Mouse (Mus musculus): Measurements from ENCODE around the gene Ikzf4.

Ikzf4 gene

DNA sequence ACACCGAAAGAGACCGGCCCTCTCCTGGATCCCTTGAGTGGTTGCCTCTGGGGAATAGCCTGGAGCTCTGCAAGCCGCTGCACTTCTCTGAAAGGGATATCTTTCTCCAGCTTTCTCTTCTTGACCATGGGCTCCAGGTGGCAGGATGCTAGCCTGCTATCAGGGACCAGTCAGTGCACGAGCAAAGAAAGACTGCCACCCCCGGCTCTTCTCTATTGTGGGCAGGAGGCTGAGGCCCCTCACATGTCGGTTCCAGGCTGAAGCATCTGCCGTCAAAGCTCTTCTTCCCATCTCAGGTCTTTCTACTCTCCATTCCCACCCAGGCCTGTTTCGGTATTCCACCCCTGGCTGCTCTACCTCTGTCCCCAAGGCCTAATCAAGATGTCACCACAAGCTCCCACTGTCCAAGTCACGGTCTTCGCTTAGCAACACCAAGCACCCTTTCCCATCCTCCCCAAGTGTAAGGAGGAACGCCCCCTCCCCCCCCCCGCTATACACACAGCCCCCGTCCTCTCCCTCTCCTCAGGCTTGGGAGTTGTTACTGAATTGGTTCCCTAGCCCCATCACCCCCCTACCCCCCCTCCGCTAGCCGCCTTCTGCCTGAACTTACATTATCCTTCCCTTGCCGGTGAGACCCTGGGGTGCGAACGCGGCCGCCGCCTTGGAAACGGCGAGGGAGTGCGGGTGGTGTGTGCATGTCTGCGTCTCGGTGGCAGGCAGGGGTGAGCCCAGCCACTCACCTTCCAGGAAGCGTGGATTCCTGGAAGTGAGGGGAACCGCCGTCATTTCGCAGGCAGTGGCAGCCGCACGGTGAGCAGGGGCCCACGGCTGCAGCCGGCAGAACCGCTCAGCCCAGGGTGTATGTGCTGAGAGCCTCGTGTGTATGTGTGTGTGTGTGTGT, at the start of gene Ikzf4:
Gene Ikzf4 (minus strand): TSS at position 881 of the 901 bp plus-strand sequence.
- peak; percentile 66 for DNase-seq (ENCODE audit: extremely low spot score, low spot score)

DNA sequence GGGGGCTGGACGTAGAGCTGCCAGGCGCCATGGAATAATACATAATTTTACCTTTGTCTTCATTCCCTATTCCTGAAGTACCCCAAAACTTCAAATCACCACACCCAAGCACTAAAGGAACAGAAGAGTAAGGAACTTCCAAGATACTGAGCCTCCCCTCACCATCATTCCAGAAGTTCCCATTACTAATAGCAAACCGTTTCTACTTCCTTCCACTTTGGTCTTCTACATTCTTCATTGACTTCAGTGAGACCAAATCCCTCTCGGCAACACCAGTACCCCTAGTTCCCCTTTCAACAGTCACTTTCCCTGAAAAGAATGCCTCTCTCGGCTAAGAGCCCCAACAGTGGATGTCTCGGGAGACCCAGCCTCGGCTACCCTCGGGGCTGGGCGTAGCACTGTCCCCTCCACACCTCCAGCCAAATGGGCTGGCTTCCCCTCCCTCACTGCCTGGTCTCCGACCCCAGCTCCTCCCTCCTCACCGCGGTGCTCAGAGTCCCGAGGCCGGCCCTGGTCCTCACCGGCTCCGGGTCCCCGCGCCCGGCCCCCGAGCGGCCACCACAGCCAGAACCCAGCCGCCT, 49.7 kb upstream of the Ikzf4 start:
- DNase-seq (ENCODE audit: extremely low spot score, low spot score): no peak

DNA sequence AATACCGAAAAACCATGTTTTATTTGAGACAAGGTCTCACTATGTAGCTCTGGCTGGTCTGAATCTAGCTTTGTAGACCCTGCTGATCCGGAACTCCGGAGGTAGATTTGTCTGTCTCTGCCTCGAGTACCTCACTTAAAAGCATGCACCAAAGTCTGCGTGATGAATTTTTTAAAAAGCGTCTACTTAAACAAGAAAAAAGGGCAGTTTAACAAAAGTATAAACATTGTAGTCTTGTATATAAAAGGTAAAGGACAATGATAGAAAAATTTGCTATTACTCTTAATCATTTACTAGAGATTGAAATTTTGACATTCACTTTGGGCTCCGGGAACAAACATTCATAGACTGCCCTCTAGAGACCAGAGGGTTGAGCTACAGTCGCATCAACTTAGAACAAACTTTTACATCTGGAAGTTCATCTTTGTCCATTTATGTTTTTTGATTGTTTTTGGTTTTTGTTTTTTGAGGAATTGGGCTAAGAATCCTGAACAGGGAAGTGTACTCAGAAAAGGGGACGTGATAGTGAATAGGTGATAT, 28.7 kb upstream of the Ikzf4 start:
- DNase-seq (ENCODE audit: extremely low spot score, low spot score): no peak

DNA sequence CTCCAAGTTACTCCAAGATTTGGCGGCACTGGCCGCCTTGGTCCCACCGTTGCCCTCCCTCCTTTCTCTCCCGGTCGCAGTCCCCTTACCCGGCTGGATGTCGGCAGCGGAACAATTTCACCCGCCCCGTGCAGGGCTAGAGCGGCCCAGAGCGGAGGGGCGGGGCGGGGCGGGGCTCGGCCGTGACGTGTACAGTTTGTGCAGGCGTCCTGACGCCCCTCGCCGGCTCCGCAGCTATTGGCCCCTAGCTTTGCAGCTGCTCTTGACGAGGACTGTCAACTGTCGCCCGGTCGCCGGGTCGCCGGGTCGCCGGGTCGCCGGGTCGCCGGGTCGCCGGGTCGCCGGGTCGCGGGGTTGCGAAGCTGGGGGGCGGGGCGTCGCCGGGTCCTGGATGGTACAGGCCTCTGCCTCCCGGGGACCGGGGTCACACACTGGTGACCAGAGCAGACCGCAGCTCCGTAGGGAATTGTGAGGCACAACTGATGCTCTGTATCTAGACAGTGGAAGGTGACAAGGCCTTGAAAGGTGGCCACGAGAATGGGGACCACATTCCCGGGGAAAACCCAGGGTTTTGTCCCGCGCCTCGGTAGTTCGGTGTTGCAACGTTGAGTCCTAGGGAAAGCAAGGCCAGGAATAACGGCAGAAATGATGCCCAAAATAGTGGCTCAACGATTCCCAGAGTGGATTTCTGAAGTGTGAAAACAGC, 28.1 kb upstream of the Ikzf4 start, which contains the start of gene Suox:
Gene Suox (minus strand): TSS at position 311 of the 706 bp plus-strand sequence.
- peak; percentile 93 for DNase-seq (ENCODE audit: extremely low spot score, low spot score)

DNA sequence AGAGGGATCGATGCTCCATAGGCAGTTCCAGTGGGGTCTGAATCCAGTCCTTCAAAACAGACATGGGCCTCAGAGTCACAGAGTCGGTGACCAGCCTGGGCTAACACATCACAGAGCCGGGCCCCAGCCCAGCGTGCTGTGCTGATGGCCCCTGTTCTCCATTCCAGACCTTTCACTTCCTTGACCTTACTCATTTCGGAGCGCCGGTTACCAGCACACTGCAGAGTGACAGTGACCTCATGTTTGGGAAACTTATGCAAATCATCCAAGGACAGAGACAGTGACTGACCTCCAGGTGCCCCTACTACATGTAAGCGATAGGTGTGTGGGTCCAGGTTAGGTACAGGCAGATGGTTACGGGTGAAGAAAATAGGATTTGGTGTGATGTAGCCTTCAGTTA, 25.4 kb upstream of the Ikzf4 start:
- no peak for DNase-seq (ENCODE audit: extremely low spot score, low spot score)

DNA sequence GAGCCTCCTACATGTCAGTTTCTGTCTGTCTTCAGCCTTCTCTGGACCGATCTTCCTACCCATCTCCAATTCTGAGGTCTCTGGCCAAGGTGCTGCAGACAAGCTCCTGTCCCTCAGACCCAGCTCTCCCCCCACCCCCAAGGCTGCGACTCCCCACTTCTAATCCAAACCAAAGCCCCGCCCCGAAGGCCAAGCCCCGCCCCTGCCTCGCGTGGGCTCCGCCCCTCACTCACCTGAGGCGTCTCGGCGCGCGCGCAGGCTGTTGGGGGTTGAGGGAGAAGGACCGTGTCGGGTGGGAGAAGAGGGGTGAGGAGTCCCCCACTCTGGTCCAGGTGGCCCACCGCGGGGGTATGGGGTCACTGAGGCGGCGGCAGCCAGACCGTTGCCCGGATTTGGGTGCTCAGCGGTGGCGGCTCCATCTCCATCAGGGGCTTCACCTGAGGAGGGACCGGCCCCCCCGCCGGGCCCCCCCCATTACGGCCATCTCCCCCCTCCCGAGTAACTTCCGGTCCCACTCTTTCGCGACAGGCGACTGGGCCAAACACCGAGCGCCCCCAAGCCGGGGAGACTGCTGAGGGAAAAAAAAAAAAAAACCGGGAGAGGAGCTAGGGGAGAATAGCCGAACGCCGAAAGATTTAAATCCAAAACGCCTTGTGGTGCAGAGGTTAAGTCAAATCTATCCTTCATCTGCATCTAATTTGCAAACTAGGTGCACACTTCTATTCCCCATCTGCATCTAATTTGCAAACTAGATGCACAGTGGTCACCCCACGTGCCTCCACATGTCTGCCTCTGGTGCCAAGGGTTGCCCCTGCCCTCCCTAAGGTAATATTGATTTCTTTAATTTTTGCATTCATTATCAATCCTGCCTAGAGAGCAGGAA, 23.2 kb upstream of the Ikzf4 start:
- DNase-seq (ENCODE audit: extremely low spot score, low spot score): peak; percentile 65

DNA sequence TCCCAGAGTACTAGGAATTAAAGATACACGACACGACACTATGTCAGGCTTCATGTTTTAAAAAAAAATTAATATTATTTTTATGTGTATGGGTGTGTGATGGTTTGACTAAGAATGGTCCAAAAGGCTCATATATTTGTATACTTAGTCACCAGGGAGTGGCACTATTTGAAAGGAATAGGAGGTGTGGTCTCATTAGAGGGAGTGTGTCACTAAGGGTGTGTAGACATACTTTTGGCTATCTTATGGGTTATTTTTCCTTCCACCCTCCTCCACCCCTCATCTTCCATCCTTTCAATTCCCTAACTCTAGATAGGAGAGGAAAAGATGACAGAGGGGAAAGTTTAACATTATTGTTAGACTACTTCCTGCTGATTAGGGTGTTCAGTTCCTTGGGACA, 20.0 kb upstream of the Ikzf4 start:
- DNase-seq (ENCODE audit: extremely low spot score, low spot score): no peak

DNA sequence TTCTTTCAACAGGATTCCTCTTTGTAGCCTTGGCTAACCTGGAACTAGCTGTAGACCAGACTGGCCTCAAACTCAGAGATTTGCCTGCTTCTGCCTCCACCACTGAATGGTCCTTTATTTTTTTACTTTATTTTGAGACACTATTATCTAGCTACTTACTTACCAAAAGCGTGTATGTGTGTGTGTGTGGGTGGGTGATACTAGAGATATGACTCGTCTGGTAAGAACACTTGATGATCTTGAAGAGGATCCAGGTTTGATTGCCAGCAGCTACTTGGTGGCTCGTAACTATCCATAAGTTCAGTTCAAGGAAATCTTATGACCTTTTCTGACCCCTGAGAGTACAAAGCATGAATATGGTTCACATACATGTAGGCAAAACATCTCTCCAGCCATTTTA, 19.5 kb upstream of the Ikzf4 start:
- DNase-seq (ENCODE audit: extremely low spot score, low spot score): no peak

DNA sequence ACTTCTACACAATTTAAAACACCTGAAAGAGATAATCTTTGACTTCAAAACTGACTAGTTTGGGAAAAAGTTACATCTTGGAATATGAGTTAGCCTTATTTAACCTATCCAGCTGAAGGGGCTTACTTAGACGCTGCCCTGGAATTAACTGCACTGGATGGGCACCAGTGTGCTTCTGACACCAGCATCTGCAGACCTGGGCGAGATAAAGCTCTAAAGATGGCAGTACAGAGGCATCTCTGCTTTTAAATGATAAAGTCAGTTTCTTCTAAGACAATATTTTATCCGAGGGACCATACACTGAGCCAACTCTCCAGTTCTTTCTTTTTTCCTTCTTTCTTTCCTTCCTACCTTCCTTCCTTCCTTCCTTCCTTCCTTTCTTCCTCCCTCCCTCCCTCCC, 19.0 kb upstream of the Ikzf4 start:
- no peak for DNase-seq (ENCODE audit: extremely low spot score, low spot score)

DNA sequence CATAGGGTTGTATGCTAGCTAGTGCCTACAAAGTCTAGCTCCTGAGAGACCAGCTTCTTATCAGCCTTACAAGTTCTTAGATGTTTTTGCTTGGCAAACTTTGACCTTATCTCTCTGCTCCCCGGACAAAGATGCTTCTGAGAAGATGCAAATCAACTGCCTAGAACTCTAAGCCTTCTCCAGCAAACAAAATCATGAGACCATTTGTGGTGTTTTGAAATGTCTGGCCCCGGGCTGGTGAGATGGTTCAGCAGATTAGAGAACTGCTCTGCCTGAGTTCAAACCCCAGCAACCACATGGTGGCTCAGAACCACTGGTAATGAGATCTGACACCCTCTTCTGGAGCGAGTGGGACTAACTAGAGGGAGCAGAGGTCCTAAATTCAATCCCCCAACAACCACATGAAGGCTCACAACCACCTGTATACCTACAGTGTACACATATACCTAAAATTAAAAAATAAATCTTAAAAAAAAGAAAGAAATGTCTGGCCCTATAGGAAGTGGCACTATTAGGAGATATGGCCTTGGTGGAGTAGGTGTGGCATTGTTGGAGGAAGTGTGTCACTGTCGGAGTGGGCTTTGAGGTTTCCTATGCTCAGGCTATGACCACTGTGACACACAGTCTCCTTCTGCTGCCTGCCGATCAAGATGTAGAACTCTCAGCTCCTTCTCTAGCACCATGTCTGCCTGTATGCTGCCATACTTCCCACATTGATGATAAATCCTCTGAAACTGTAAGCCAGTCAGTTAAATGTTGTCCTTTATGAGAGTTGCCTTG, 17.8 kb upstream of the Ikzf4 start:
- no peak for DNase-seq (ENCODE audit: extremely low spot score, low spot score)

DNA sequence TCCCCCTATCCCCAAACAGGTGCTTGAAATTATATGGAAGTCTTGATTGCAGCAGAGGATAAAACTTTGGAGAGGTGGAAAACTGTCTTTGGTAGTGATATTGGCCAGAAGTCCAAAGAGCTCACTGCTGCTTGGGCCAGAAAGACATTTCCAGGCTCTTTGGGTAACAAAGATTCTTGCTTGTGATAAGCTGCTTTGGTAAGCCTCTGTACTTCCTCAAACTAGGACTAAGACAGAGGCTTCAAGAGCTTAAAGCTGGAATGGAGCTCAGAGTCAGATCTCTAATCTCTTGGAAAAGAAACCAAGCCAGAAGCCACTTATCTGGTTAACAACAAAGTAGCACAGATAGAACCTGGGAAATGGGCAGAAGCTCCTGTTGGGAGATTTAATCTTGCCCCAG, 16.7 kb upstream of the Ikzf4 start:
- DNase-seq (ENCODE audit: extremely low spot score, low spot score): no peak

DNA sequence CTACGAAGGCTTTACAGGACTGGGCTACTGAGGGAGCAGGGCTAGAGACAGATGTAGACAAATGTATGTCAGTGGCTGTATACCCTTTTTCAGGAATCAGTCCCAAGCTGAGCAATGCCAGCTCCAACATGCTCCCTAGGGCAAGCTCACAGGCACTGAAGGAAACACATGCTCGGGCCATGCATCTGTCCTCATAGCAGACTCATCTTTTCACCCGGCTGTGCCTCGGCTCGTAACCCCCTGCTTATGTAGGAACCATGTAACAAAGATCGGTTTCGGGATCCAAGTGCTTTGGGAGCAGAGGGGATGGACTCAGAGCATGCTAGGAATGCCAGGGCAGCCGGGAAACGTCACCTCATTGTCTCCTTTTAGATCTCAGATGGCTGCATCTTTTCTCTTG, 13.7 kb upstream of the Ikzf4 start:
- no peak for DNase-seq (ENCODE audit: extremely low spot score, low spot score)

DNA sequence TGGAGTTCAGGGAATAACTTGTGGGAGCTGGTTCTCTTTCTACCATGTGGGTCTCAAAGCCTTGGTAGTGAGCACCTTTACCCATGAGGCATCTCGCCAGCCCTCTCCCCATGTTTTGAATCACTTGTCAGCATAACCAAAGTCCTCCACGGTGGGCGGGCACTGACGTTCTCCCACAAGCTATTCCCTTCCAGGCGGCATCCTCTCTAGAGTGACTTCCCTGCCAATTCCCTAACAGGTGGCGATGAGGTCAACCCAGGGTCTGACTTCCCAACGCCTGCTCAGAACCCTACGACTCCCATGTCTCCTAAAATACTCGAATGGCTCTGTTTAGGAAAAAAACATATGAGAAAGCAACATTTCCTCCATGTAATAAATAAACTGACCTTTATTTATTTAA, 12.1 kb upstream of the Ikzf4 start:
- DNase-seq (ENCODE audit: extremely low spot score, low spot score): no peak

DNA sequence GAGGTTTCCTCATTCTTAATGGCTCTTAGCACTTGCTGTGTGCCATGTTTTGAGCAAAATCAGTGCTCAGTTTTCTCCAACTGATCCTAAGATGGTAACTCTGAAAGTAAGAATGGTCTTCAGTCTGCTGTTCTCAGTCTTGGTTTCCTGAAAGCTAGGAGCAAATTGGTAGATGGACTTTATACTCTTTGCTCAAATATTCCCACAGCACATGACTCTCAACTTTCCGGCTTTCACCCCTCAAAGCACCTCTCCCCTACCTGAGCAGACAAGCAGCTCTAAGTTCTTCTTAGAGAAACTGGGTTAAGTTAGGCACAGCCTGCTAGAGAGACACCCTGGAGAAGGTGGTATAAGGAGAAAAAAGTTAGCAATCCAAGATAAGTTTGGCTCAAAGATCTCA, 10.9 kb upstream of the Ikzf4 start:
- DNase-seq (ENCODE audit: extremely low spot score, low spot score): no peak

DNA sequence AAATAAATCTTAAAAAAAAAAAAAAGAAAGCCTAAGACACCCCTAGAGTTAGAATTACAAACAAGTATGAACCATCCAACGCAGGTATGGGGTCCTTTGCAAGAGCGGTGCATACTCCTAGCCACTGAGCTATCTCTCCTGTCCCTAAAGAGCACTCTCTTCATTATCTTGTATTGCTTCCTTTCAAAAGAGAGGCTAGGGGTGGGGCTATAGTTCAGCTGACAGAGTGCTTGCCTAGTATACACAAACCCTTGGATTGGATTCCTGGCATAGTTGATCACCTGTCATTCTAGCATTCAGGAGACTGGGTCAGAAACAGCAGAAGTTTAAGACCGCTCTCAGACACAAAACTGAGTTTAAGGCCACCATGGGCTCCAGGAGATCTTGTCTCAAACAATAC, 9.5 kb upstream of the Ikzf4 start:
- DNase-seq (ENCODE audit: extremely low spot score, low spot score): no peak

DNA sequence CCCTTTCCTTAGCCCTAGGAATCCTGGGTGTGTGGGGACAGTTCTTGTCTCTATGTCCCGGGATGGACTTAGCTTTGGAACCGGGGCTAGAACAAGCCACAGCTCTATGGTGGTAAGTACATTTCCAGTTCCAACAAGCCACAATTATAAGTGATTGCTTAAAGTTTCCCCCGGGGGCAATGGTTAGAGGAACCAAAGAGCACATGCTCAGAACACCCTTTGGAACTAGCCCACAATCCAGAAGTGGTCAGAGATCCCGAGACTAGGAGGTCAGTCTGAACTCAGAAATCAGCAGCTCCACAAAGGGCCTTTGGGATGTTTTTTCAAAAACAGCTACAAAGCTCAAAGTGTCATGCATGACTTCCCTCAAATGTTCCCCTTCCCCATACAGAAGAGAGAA, 8.1 kb upstream of the Ikzf4 start:
- DNase-seq (ENCODE audit: extremely low spot score, low spot score): no peak

DNA sequence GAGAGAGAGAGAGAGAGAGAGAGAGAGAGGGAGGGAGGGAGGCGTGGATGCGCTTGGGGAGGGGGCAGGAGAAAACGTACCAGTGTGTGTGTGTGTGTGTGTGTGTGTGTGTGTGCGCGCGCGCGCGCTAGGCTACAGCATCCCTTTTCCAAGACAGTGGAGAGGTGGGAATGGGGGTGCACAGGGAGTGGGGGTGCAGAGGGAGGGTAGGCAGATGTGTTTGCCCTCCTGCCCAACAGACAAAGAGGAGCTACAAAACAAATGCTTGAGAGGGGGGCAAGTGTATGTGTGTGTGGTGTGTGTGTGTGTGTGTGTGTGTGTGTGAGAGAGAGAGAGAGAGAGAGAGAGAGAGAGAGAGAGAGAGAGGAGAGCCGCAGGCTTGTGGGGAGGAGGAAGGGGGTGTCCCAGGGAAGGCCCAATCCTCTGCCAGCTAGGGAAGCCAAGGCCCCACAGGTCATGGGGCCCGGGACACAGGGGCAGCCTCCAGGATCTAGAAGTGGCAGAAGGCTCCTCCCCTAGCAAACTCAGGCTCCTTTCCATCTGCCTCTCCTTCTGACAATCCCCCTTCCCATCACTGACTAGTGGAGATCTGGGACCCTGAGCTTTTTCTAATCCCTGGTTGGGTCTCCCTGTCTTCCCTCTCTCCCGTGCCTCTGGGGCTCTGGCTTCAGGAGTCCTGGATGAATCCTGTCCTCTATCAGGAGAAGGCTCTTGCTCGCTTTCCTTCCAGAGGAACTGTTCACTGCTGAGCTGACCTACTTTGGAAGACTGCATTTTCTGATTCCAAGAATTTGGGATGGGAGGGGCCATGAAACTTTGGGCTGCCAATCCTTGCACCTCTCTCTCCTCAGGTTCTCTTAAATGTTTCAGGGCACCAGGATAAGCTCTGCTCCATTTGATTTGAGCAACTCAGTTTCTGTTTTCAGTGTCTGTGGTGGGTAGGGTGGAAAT, 623 bp upstream of the Ikzf4 start:
- DNase-seq (ENCODE audit: extremely low spot score, low spot score): peak; percentile 54

DNA sequence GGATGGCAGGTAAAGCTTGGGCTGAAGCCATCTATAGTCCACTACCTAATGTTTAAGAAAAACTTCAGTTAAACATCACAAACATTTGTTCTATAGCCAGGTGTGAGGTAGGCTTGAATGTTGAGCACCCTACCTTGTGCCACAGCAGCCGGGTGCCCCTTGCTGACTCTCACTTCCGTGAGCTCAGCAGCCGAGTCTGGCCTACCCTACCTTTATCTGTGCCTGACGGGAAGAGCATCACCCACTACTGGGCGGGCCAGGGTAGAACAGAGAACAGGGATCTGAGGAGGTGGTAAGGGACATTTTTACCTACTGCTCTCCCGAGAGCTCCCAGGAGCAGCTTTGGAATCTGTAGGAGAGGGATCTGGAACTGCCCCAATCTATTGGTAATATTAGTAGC, 3.0 kb downstream of the Ikzf4 start:
- DNase-seq (ENCODE audit: extremely low spot score, low spot score): no peak

DNA sequence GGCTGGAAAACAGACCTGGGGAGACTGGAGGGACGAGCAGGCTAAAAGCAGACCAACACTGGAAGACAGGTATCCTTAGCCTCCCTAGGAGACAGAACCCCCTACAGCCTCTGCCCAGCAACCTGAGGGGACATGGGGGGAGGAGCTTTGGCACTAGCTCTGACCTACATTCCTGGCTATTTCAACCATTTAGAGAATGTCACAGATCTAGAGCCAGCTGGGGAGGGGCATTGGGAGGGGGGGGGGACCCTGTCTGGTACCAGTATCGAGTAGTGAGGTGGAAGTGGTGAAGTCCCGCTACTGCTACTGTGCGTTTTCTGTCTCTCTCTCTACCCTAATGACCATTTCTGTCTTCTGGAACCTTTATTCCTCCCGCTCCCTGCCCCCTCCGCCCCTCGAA, 3.9 kb downstream of the Ikzf4 start:
- DNase-seq (ENCODE audit: extremely low spot score, low spot score): no peak
